Mouse (Mus musculus): ENCODE measurements around the gene Dgke. TPM values are rescaled to one million over a fixed set of nuclear protein-coding genes. Genes with fewer than 3 reads are reported as not detected.
A peak's percentile ranks its signal among the peaks of the same experiment; 100 is the strongest.
"Not testable (repeated sequence)": the region's sequence is repeated elsewhere in the genome, so short reads cannot be mapped to it uniquely, and the experiment has no call there.

The Dgke gene
- total and polyA plus RNA-seq, 3 experiments, result 4.8 to 17.0 (median 13.4) TPM

- peak; percentile 69 for TF ChIP-seq POLR2A (IDR thresholded peaks at IDR 0.05; ENCODE audit: low read depth, low read length)
- no peak for TF ChIP-seq E2F4 (IDR thresholded peaks at IDR 0.05; ENCODE audit: insufficient replicate concordance, low read depth, low read length)
- TF ChIP-seq EP300 (IDR thresholded peaks at IDR 0.05; ENCODE audit: low read length), result peak; percentile 62; the same call in 1 of the 2 replicates
- TF ChIP-seq ETS1 (conservative IDR thresholded peaks at IDR 0.05; ENCODE audit: low read depth, low read length), result peak; percentile 54
- 0 out of 2 replicates have a peak, but pooled peaks have one; percentile 39 for TF ChIP-seq NELFE (IDR thresholded peaks at IDR 0.05; ENCODE audit: low read depth, low read length)
- TF ChIP-seq RCOR1 (conservative IDR thresholded peaks at IDR 0.05; ENCODE audit: low read depth, low read length), result no peak
- TF ChIP-seq GABPA (IDR thresholded peaks at IDR 0.05; ENCODE audit: insufficient replicate concordance, low read depth, low read length), result no peak
- peak; percentile 82 for TF ChIP-seq MYC (IDR thresholded peaks at IDR 0.05; ENCODE audit: low read depth, low read length)
- no peak for TF ChIP-seq RAD21 (IDR thresholded peaks at IDR 0.05; ENCODE audit: low read depth, low read length)
- peak; percentile 97 for TF ChIP-seq MAX (IDR thresholded peaks at IDR 0.05; ENCODE audit: low read length)
- TF ChIP-seq BHLHE40 (IDR thresholded peaks at IDR 0.05; ENCODE audit: low read depth, low read length), result peak; percentile 94
- TF ChIP-seq ZC3H11A (IDR thresholded peaks at IDR 0.05; ENCODE audit: low read depth, low read length), result no peak
- no peak for TF ChIP-seq PAX5 (IDR thresholded peaks at IDR 0.05; ENCODE audit: low read length)
- TF ChIP-seq ELF1 (IDR thresholded peaks at IDR 0.05; ENCODE audit: low read depth, low read length), result peak; percentile 79
- no peak for TF ChIP-seq MAFK (IDR thresholded peaks at IDR 0.05; ENCODE audit: insufficient replicate concordance, low read length)
- no peak for TF ChIP-seq KAT2A (IDR thresholded peaks at IDR 0.05; ENCODE audit: insufficient replicate concordance, low read length)
- peak; percentile 63; the same call in 1 of the 2 replicates for TF ChIP-seq CHD1 (IDR thresholded peaks at IDR 0.05; ENCODE audit: low read depth, low read length)
- TF ChIP-seq CTCF (conservative IDR thresholded peaks at IDR 0.05 in 1 of 2, IDR thresholded peaks at IDR 0.05 in 1 of 2; ENCODE audit: low read depth in 2 of 2, low read length in 2 of 2), result no peak
- TF ChIP-seq ZKSCAN1 (IDR thresholded peaks at IDR 0.05; ENCODE audit: borderline replicate concordance, low read depth, low read length), result no peak
- TF ChIP-seq JUND (conservative IDR thresholded peaks at IDR 0.05; ENCODE audit: low read depth, low read length), result no peak; the same call in 1 of the 2 replicates
- TF ChIP-seq POLR2AphosphoS2 (IDR thresholded peaks at IDR 0.05; ENCODE audit: low read depth, low read length), result no peak
- no peak for TF ChIP-seq SMC3 (IDR thresholded peaks at IDR 0.05; ENCODE audit: low read depth, low read length)
- TF ChIP-seq ZNF384 (IDR thresholded peaks at IDR 0.05; ENCODE audit: low read depth, low read length), result 0 out of 2 replicates have a peak, but pooled peaks have one; percentile 16
- TF ChIP-seq ZMIZ1 (IDR thresholded peaks at IDR 0.05; ENCODE audit: low read depth, low read length), result no peak
- no peak for TF ChIP-seq CHD2 (IDR thresholded peaks at IDR 0.05; ENCODE audit: low read length)
Observed at GRCm38 (mm10) chr11:89092714-89093113, 26.1 kb upstream of the Dgke start (continued).

- Histone ChIP-seq H3K4me2 (ENCODE audit: insufficient read depth, low read depth, poor library complexity, severe bottlenecking) (peak overlapping the region; percentile 12; the same call in 1 of the 2 replicates), H3K27ac (ENCODE audit: insufficient read depth, low read depth) (peak overlapping the region; percentile 23; the same call in 1 of the 2 replicates), H3K4me1 (ENCODE audit: control insufficient read depth in 1 of 2, insufficient read depth in 2 of 2) (peaks cover 26 to 60% of the 10 kb centered on the region in 2 experiments), H3K9me3 (replicated peaks; ENCODE audit: low read length) (peaks cover 23% of the 10 kb centered on the region)
- H3K36me3 ChIP-seq (replicated peaks in 1 of 2; ENCODE audit: control insufficient read depth in 1 of 2, insufficient read depth in 1 of 2, low read length in 1 of 2); in situ Hi-C loops (cut with MboI; ENCODE audit: low pct_ligation_motif_present, low pct_unique_long_range_greater_than_20kb, low sequenced_read_pairs); H3K27me3 ChIP-seq (replicated peaks); dilution Hi-C loops (cut with MboI; ENCODE audit: extremely low pct_ligation_motif_present, extremely low pct_unique_long_range_greater_than_20kb, low sequenced_read_pairs); H3K9ac ChIP-seq (ENCODE audit: insufficient read depth, low read depth); DNase-seq (ENCODE audit: extremely low read depth); H3K4me3 ChIP-seq (replicated peaks in 1 of 3; ENCODE audit: low read depth in 2 of 3, low read length in 2 of 3, poor library complexity in 1 of 3); H3K79me2 ChIP-seq (replicated peaks; ENCODE audit: control insufficient read depth, extremely low read depth, insufficient read depth, poor library complexity, severe bottlenecking): not testable (repeated sequence)
- TF ChIP-seq ZNF384 (IDR thresholded peaks at IDR 0.05; ENCODE audit: low read depth, low read length), result peak; percentile 93
Observed at GRCm38 (mm10) chr11:89090359-89090758, 23.7 kb upstream of the Dgke start.
